ENCODE assay signal across 7 mouse cellular contexts in genomic region chr10:41490518-41490873, GRCm38 (mm10). TPM values are rescaled to one million over a fixed set of nuclear protein-coding genes. Genes with fewer than 3 reads are reported as not detected.
DNase-seq lines count a peak whose midpoint lies in the region; ATAC-seq and TF ChIP-seq lines count a peak whose summit lies in the region.

No protein-coding gene starts in this region.

- H3K36me3 ChIP-seq in lung, embryonic 14.5 days (ENCODE audit: insufficient read depth), result peaks cover 30% of the 10 kb centered on the region
- H3K36me3 ChIP-seq in limb, embryonic 10.5 days, result peaks cover 32% of the 10 kb centered on the region
- peaks cover 15% of the 10 kb centered on the region for H3K36me3 ChIP-seq in neural tube, embryonic 15.5 days

- no peak for TF ChIP-seq POLR2A in embryonic fibroblast, embryonic 13.5 days (IDR thresholded peaks at IDR 0.05; ENCODE audit: low read depth, low read length)

- no peak for TF ChIP-seq CTCF in lung, embryonic 14.5 days (IDR thresholded peaks at IDR 0.05; ENCODE audit: low read depth)
- TF ChIP-seq CTCF in embryonic fibroblast, embryonic 13.5 days (IDR thresholded peaks at IDR 0.05; ENCODE audit: borderline replicate concordance, insufficient read depth, low read length), result no peak

- DNase-seq in lung, embryonic 14.5 days, result no peak
- DNase-seq in lung, postnatal 25 days (ENCODE audit: low spot score), result no peak
- no peak for DNase-seq in limb, embryonic 10.5 days (ENCODE audit: low spot score)
- DNase-seq in c-Kit-positive CD71-positive TER-119-positive erythroid progenitor cells, embryonic 14.5 days (ENCODE audit: low spot score), result no peak
- no peak for DNase-seq in embryo, embryonic 11 days

- H3K4me3 ChIP-seq in lung, embryonic 14.5 days (ENCODE audit: low read depth, low read length), result peak overlapping the region; percentile 67
- H3K4me3 ChIP-seq in embryonic fibroblast, embryonic 13.5 days (ENCODE audit: insufficient read depth, low read length), result peak overlapping the region; percentile 66
- H3K4me3 ChIP-seq in limb, embryonic 10.5 days, result peak overlapping the region; percentile 73
- H3K4me3 ChIP-seq in neural tube, embryonic 15.5 days (replicated peaks), result peak overlapping the region; percentile 72

- no peak overlapping the region for H3K27ac ChIP-seq in lung, embryonic 14.5 days (ENCODE audit: low read depth)
- no peak overlapping the region for H3K27ac ChIP-seq in embryonic fibroblast, embryonic 13.5 days (ENCODE audit: insufficient read depth, low read length)
- H3K27ac ChIP-seq in limb, embryonic 10.5 days, result peak overlapping the region; percentile 92
- peak overlapping the region; percentile 43; the same call in 1 of the 2 replicates for H3K27ac ChIP-seq in neural tube, embryonic 15.5 days (replicated peaks)

- H3K4me1 ChIP-seq in lung, embryonic 14.5 days (ENCODE audit: insufficient read depth), result peaks cover 4% of the 10 kb centered on the region
- peaks cover 4% of the 10 kb centered on the region; the same call in 1 of the 2 replicates for H3K4me1 ChIP-seq in embryonic fibroblast, embryonic 13.5 days (ENCODE audit: control insufficient read depth, insufficient read depth, low read length)
- peaks cover 18% of the 10 kb centered on the region for H3K4me1 ChIP-seq in limb, embryonic 10.5 days
- peaks cover 25% of the 10 kb centered on the region for H3K4me1 ChIP-seq in neural tube, embryonic 15.5 days

- no peaks in the 10 kb centered on the region for H3K9me3 ChIP-seq in lung, embryonic 14.5 days (ENCODE audit: low read depth, low read length)
- H3K9me3 ChIP-seq in limb, embryonic 10.5 days (replicated peaks), result no peaks in the 10 kb centered on the region
- H3K9me3 ChIP-seq in neural tube, embryonic 15.5 days (replicated peaks), result no peaks in the 10 kb centered on the region

- under 1% methylated on average over 29 of the region's 29 CpGs for WGBS in lung, embryonic 14.5 days
- WGBS in limb, embryonic 10.5 days, result under 1% methylated on average over 29 of the region's 29 CpGs
- under 1% methylated on average over 29 of the region's 29 CpGs for WGBS in neural tube, embryonic 15.5 days

- no peak for ATAC-seq in lung, embryonic 14.5 days (ENCODE audit: insufficient read depth)
- ATAC-seq in neural tube, embryonic 15.5 days (ENCODE audit: low FRiP score), result no peak; the same call in 1 of the 2 replicates

- no peaks in the 10 kb centered on the region for H3K27me3 ChIP-seq in lung, embryonic 14.5 days (ENCODE audit: insufficient read depth, low read length)
- H3K27me3 ChIP-seq in limb, embryonic 10.5 days (ENCODE audit: low read depth, poor library complexity, severe bottlenecking), result no peaks in the 10 kb centered on the region
- no peaks in the 10 kb centered on the region for H3K27me3 ChIP-seq in neural tube, embryonic 15.5 days (replicated peaks)

- H3K9ac ChIP-seq in lung, embryonic 14.5 days, result peak overlapping the region; percentile 58
- peak overlapping the region; percentile 54 for H3K9ac ChIP-seq in neural tube, embryonic 15.5 days (replicated peaks)

- H3K4me2 ChIP-seq in lung, embryonic 14.5 days, result peak overlapping the region; percentile 100
- H3K4me2 ChIP-seq in neural tube, embryonic 15.5 days, result peak overlapping the region; percentile 92

RNA-seq across cellular contexts. Expression of gene Ppil6, which starts 0.3 kb away (rescaled TPM):
- 0.73 and 1.2 TPM in 2 replicates for polyA plus RNA-seq in lung, embryonic 14.5 days (2014; fragmentation: Nextera tagmentation; extraction: Ambion mirVana)
- not detected in 2 replicates for polyA plus RNA-seq in embryonic fibroblast, embryonic 13.5 days (2011; ENCODE audit: insufficient read length, low read depth, missing spikeins)
- 0.36 and 0.95 TPM in 2 replicates for polyA plus RNA-seq in limb, embryonic 10.5 days (2016; fragmentation: Nextera tagmentation; extraction: Ambion mirVana)
- polyA plus RNA-seq in neural tube, embryonic 15.5 days (2015; fragmentation: Nextera tagmentation; extraction: Ambion mirVana), result 4.2 and 4.6 TPM in 2 replicates

RNA-seq across cellular contexts. Expression of gene Smpd2, which starts 0.3 kb away (rescaled TPM):
- polyA plus RNA-seq in lung, embryonic 14.5 days (2014; fragmentation: Nextera tagmentation; extraction: Ambion mirVana), result 61.4 and 62.4 TPM in 2 replicates
- polyA plus RNA-seq in embryonic fibroblast, embryonic 13.5 days (2011; ENCODE audit: insufficient read length, low read depth, missing spikeins), result 13.7 and 16.7 TPM in 2 replicates
- 62.7 TPM in 2 replicates for polyA plus RNA-seq in limb, embryonic 10.5 days (2016; fragmentation: Nextera tagmentation; extraction: Ambion mirVana)
- 37.6 and 42.4 TPM in 2 replicates for polyA plus RNA-seq in neural tube, embryonic 15.5 days (2015; fragmentation: Nextera tagmentation; extraction: Ambion mirVana)

RNA-seq across cellular contexts. Expression of gene Mical1, which starts 14.4 kb away (rescaled TPM):
- polyA plus RNA-seq in lung, embryonic 14.5 days (2014; fragmentation: Nextera tagmentation; extraction: Ambion mirVana), result 75.1 and 78.7 TPM in 2 replicates
- polyA plus RNA-seq in embryonic fibroblast, embryonic 13.5 days (2011; ENCODE audit: insufficient read length, low read depth, missing spikeins), result 50.0 and 61.4 TPM in 2 replicates
- polyA plus RNA-seq in limb, embryonic 10.5 days (2016; fragmentation: Nextera tagmentation; extraction: Ambion mirVana), result 40.2 and 43.8 TPM in 2 replicates
- polyA plus RNA-seq in neural tube, embryonic 15.5 days (2015; fragmentation: Nextera tagmentation; extraction: Ambion mirVana), result 22.7 and 29.6 TPM in 2 replicates

RNA-seq across cellular contexts. Expression of gene Cd164, which starts 28.7 kb away (rescaled TPM):
- polyA plus RNA-seq in lung, embryonic 14.5 days (2014; fragmentation: Nextera tagmentation; extraction: Ambion mirVana), result 196 and 208 TPM in 2 replicates
- polyA plus RNA-seq in embryonic fibroblast, embryonic 13.5 days (2011; ENCODE audit: insufficient read length, low read depth, missing spikeins), result 284 and 337 TPM in 2 replicates
- 131 and 146 TPM in 2 replicates for polyA plus RNA-seq in limb, embryonic 10.5 days (2016; fragmentation: Nextera tagmentation; extraction: Ambion mirVana)
- 49.9 and 78.2 TPM in 2 replicates for polyA plus RNA-seq in neural tube, embryonic 15.5 days (2015; fragmentation: Nextera tagmentation; extraction: Ambion mirVana)

RNA-seq across cellular contexts. Expression of gene Zbtb24, which starts 40.3 kb away (rescaled TPM):
- polyA plus RNA-seq in lung, embryonic 14.5 days (2014; fragmentation: Nextera tagmentation; extraction: Ambion mirVana), result 17.1 and 19.2 TPM in 2 replicates
- 11.1 TPM in 2 replicates for polyA plus RNA-seq in embryonic fibroblast, embryonic 13.5 days (2011; ENCODE audit: insufficient read length, low read depth, missing spikeins)
- 17.2 and 21.5 TPM in 2 replicates for polyA plus RNA-seq in limb, embryonic 10.5 days (2016; fragmentation: Nextera tagmentation; extraction: Ambion mirVana)
- 17.7 and 17.9 TPM in 2 replicates for polyA plus RNA-seq in neural tube, embryonic 15.5 days (2015; fragmentation: Nextera tagmentation; extraction: Ambion mirVana)

Comparison
In these comparisons a context has a peak if more than half of its experiments do, and no peak if none do; other contexts are left out.
1. H3K27ac ChIP-seq: peak in limb, embryonic 10.5 days (single experiment) and neural tube, embryonic 15.5 days (single experiment); none in lung, embryonic 14.5 days (single experiment) and embryonic fibroblast, embryonic 13.5 days (single experiment).
2. Peak in every context shown above with its lines, with median percentiles within 50 percentile points of each other: H3K4me3 ChIP-seq.